Mouse (Mus musculus) urinary bladder, postnatal 10 days (tissue): Measurements from ENCODE around the gene Chchd6.

Source experiments
- DNase-seq: peaks from one replicate; pipeline ENCODE4 v3.0.0; 2022; ENCODE audit warnings: low spot score

The Chchd6 gene

DNA sequence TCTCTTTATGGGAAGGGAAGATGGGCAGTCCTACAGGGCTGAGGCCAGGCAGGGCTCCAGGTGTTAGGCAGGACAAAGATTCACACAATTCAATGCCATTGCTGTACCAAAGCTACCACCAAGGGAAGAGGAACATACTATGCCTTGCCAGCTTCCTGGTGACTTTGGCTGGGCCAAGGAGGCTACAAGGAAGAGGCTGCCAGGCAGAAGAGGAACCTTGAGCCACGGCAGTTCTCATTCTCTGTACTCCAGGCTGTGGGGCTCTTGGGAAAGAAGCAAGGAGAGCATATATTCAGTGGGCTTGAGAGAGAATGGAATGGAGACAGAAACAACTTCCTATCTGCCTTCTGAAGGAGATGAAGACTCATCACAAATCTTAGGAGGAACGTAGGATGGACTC is 190.5 kb downstream of the Chchd6 start:
- no peak for DNase-seq

DNA sequence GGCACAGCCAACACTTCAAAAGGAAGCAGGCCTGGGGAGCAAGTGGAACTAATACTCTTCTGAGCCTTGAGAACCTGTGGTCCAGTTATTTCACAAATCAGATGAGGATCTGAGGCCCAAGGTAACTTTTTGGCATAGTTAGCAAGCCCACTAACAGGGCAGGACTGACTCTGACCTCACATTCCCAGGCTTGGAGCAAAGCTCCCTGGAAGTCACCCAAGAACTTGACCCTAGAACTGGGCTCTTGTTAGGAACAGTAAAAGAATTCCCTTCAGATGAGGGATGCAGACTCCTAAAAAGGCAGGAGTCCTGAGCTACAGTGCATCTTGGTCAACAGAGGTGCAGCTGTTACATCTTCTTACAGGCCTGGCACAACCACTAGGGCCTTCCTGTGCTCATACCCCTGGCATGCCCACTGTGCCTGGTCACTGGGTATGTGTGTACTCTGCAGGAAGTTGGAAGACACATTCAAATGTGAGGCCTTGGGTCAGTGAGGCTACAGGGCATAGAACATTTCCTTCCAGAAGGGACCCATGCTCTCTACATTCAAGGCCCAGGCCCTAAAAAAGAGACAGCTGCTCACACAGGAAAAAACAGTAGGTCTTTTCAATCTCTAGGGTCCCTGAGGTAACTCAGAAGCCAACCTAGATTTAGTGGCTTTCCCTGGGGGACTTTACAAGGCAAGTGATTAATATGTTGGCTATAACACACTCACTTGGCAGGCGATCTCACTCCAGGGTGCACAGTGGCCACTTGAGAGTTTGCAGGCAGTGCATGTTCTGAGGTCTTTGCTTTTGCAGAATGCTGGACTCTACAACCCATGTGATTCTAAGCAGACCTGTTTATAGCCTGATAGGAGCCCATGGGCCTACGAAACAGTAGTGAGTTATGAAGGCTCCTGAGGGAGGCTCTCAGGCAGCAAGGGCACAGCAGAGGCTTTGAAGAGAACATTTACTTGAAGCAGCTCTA is 191.9 kb downstream of the Chchd6 start:
- DNase-seq = no peak

DNA sequence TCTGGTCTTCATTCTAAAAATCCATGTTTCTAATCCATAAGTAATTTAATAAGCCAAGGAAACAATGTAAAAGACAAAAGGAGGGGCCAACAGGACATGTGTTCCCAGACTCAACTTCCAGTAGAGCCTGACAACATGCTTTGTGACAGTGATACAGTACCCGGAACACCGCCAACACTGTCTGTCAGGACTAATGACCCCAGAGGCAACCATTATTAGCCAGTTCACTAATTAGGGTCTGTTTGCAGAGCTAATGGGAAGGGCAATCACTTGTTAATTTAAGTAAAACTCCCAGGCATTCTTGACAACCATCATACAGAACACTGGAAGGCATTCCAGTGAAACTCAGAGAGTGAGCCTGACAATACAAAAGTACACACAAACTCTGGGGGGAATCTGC is 193.0 kb downstream of the Chchd6 start:
- no peak for DNase-seq

DNA sequence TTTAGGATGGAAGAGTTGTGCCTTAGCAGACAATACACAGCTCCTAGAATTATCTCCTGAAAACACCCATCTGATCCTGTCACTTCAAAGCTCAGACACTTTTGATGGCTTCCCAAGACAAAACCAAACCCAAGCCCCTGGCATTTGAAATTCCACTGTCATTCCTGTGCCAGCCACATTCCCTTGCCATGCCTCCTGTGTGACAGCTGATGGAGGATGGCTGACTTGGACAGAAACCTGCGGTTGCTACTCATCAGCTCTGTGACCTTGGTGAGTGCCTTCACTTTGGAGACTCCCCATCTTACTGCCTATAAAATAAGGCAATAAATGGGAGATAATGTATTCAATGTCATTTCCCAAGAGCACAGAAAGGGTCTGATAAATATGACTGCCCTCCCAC is 195.9 kb downstream of the Chchd6 start:
- no peak for DNase-seq

DNA sequence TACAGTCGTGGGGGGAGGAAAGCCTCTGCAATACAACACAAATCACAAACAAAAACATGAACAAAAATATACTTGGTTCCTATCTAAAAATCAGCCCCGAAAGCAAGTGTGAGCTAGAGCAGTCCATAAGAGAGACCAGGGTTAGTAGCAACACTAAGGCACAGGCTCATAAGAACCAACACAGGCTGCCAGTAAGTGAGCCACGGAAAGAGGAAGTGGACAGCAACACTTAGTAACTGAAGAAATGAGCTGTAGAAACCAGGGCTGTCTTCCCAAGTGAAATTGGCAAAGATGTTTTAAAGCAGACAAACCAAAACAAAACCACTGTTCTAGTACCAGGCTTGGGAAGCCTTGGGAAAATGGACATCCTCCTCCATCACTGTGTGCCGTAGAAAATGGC is 197.5 kb downstream of the Chchd6 start:
- DNase-seq = no peak

DNA sequence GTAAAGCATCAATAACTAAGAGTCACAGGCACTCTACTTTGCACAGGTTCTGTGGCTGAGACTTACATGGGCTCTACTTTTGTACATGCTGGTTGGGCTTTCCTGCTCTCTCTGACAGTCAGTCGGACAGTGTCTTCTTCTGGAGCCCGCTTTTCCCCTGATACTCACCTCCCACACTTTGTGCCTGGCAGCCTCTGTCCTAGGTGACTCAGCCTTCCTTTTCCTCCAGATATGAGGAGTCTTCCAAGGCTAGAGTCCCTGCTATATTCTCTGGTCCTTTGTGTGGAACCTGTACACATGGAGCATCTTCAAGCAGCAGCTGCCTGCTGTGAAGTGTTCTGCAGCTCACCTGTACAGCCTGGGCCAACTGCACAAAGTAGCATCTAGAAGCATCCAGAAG is 201.6 kb downstream of the Chchd6 start:
- DNase-seq = no peak

DNA sequence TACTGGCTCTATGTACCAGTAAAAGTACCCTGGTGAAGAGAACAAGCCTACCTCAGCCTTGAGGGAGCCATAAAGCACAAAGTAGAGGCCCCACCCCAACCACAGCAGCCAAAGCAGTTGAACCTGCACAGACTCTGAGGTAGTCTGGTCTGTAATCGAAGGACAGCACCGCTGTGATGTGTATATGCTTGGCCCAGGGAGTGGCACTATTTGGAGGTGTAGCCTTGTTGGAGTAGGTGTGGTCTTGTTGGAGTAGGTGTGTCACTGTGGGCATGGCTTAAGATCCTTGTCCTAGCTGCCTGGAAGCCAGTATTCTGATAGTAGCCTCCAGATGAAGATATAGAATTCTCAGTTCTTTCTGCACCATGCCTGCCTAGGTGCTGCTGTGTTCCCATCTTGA is 203.2 kb downstream of the Chchd6 start:
- DNase-seq = no peak

DNA sequence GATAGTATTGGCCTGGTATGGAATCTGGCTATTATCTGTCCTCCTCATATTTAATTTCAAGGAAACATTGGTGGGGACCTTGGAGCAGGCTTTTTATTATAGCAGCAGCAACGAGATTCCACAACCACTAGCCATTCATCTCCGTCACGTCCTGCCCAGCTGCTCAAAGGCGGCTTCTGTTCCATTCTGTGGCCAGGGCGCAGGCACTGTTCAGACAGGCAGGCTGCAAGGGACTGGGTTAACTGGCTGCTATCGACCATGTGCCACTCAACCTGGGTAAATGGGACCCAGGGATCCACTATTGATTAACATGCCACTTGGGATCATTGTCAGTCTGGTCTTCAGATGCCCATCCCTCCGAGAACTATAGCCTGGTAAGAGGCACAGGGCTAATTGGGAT is 205.7 kb downstream of the Chchd6 start:
- DNase-seq = no peak

DNA sequence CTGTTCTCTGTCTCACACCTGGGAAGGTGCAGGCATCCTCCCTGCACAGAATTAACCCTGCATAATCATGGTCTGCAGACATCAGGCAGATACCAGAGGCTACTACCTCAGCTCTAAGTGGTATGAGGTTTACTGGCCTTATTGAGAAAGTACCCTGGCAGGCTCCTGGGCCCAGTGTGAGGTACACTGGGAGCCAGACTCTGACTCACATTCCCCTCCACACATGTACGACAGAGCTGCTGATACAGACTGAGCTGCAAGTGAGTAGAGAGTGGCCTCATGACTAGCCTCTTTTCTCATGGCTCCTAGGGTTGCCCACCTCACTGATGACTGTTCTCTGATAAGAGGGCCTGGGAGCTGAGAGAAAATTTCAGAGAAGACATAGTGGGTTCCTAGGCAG is 208.5 kb downstream of the Chchd6 start:
- DNase-seq = no peak

DNA sequence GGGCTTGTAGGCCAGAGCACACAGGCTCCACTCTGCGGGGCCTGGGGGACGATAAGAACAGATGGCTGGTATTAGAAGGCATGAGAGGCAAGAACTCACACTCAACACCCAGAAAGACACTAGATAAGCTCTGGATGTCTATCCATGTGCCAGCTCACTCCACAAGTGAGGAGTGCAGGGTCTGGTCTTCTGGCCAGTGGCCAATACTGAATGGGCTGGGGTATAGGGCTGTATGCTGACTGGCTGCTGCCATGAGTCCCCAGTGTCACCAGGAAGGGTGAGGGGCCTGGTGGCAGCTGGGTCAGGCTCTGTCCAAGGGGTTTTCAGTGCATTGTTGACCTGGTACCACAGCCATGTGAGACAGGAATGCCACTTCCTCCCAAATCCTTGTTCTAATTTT is 210.8 kb downstream of the Chchd6 start:
- no peak for DNase-seq

DNA sequence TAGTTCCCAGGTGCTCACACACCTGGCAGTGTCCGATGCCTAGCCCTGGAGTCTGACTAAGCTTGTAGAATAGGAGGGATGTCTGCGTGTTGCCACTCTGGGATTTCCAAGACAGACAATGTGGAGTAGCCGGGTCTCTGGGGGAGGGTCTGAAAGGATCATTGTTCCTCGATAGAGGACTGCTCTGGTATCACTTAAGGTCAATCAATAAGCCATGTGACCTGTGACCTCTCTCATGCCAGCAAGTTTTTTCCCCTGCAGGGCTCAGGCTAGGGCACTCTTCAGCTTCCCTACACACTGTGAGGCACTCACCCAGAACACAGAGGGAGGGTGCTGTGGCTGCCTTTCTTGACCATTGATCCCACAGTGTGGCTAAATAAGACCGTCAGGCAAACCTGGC is 213.6 kb downstream of the Chchd6 start:
- no peak for DNase-seq

DNA sequence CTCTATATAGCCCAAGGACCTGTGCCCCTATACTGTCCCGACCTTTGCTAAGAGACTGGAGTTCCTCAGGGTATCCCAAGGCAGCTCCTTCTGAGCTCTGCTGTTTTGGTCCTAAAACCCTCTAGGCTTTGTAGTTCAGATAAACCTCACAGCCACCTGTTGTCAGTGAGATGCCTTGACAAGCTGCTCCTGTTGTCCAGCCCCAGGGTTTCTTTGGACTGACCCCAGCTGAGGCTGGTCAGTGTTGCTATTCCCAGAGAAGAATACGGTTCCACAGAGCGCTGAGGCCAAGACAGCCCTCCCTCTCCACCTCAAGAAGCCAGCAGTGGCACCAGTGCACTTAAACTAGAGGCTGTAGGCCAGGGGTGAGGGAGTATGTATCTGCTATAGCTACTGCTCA is 214.3 kb downstream of the Chchd6 start:
- no peak for DNase-seq

DNA sequence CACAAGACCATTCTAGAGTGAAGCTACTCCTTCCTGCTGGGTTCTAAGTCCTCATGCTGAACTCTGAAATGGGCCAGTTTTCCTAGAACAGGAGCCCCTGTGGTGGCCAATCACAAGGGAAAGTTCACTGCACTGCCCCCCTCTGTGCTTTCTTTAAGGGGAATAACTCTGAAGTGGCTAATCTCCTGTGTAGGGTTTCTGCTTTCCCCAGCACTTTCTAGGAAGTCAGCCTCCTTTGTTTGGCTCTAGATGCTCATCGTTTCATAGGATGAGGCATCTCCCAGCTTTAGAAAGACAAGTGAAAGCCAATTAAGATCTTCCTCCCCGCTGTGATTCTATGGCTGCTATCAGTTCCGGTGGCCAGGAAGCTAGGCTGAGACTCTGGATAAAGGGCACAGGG is 214.7 kb downstream of the Chchd6 start:
- no peak for DNase-seq

DNA sequence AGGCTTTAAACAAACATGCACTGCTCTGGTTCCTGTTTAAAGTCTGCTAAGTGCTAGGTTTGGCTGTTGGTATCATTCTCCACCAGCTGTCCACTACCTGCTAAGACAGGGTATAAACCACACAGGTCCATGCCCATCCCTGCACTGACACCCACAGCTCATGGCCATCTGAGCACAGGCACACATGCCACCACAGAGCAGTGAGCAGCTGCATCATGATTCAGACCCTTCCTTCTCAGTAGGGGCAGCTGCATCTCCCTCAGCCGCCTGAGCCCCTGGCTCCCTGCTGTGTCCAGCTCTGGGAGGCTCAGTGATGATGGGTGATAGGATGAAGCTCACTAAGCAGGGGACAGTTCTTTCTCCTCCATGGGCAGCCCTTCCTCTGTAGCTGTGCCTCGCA is 217.2 kb downstream of the Chchd6 start:
- DNase-seq = no peak

DNA sequence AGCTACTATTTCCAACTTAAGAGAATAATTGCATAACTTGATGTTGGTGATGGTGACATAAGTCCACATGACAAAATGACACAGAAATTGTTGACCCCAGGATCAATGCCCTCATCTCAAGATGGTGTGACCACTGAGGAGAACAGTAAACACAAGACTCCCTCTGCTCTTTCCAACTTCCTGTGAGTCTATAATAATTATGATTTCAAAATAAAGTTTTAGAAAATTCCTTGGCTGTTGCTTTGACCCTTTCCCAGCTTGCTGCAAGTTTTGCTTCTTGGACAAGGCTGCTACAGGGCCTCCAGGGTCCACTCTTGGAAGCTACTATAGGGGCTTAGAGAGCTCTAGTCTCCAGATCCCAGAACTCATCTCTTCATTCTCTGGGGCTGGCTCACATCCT is 226.6 kb downstream of the Chchd6 start:
- no peak for DNase-seq

DNA sequence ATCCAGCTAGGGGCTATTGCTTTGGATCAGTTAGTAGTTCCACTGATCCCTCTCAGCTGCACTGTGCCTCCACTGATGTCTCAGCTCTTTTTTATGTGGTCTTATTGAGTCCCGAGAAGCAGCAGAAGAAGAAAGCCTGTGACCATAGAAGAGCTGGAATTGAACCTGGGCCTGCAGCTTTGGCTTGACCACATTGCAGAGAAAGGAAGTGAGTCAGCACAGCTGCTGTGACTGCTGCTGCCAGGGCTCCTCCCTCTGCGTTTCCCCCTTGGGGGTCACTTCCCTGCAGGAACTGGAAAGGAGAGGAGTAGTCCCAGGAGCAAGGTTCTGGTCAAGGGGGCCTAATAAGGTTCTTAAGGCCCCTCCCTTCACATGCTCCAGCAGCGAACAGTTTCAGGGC is 231.1 kb downstream of the Chchd6 start:
- no peak for DNase-seq

DNA sequence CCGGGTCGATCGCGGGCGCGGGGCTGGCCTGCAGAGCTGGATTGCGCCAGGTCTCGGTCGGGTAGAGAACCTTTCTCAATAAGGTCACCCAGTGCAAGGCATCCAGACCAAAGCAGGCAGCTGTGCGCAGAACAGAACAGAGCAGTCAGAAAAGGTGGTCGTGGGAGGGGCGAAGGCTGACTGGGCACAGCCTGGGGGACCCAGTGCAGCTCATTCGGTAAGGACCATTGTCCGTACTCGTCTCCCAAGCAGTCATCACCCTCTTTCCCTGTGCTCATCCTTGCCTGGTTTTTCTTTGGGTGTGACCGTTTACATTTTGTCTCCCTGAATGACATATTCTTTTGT is 232.4 kb downstream of the Chchd6 start:
- no peak for DNase-seq

DNA sequence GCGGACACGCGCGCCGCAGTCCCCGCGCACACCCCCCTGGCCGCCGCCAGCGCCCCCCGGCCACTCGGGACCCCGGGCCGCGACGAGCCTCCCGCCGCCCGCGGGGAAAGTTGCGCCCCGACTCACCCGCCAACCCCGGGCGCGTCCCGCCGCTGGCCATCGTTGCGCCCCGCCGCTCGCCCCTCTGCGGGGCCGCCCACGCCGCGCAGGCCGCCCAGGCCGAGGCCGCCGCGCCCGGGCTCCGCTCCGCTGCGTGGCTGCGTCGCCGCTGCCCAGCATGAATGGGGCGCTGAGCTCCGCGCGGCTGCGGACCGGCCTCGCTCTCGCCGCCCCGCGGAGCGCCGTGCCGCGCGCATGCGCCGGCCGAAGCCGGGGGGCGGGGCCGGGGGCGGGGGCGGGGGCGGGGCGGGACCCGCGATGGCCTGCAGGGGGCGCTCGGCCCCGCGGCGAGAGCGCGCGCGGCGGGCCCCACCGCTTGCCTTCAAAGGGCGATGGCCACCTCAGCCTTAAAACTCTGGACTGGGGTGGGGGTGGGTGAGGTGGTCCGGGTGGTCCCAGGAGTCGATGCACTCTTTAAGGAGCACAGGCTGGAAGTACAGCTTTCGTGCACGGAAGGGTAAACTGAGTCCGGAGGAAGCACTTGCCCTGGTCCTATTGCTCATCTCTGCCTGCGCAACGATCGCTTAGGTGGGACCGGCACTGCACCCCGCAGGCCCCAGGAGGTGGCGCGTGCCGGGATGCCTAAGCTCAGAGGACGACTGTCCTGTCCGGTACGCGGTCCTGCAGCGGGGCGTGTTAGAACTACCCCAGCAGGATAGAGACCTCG is 233.0 kb downstream of the Chchd6 start, which contains the start of gene Plxna1:
Plxna1 (minus strand) TSS at position 340 of the 826 bp plus-strand sequence.
- DNase-seq = no peak

DNA sequence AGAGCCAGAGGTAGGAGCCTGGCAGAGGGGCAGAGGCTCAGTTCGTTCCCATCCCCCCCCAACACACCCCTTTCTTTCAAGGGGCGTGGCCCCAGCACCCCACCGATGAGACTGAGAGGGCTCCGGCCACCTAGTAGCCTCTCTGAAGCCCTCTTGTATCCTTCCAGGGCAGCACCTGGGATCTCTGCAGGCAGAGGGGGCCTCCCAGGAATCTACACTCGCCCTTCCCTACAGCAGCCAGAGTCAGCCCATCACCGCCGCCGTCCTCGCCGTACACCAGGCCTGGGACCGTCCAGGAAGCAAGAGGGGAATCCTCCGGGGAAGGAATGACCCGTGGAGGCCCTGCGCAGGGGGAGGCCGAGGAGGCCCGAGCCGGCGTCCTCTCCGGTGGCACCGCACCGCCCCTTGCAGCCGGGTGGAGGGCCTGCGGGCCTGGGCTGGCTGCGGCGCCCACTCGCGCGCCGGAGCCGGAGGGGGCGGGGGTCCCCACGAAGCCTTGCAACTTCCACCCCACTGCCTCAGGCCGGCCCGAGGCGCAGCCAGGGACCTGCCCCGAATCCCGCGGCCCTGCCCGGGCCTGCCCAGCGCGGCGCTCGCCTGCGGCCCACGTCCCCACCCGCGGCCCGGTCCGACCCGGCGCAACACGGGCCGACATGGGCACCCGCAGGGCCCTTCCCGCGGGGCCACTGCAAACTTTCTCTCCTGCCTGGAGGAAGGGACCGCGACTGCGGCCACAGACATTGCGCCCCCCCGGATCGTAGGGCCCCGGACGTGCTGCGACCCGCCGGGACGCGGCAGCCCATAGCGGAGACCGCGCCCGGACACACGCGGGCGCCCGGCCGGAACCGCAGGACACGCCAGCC is 233.8 kb downstream of the Chchd6 start:
- no peak for DNase-seq

DNA sequence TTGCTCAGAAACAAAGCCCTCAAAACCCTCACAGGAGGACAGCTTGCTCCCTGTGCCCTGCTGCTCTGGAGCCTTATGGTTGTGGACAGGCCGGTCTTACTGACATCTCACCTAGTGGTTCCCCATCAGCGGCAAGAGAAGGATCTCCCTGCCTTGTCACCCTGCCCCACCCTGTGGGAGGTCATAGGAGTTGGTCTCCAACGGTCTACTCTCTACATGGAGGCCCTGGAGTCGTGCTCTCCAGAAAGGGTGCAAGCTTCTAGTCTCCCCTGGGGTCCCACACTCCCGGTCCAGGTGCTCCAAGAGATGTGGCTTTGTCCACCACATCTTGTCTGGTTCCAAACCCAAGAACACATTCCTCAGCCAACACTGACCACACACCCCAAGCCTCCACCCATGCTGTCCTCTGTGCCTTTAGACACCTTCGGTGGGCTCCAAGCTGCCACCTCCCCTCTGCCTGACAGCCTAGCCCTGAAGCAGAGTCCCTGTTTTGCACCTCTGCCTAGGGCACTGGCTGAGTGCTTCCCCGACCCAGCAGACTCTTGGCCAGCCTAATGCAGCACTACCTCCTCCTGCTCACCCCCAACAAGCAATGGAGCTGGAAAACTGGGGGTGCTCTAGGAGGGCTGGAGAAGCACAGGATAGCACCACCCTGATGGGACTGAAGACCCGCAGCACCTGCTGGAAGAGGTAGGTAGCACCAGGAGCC is 234.6 kb downstream of the Chchd6 start:
- no peak for DNase-seq
